Mouse (Mus musculus): ENCODE data around the gene Plppr3. TPM values are rescaled to one million over a fixed set of nuclear protein-coding genes. Genes with fewer than 3 reads are reported as not detected.

The Plppr3 gene
- polyA plus RNA-seq, 1 experiment from 2014 or later, result 157 TPM

DNA sequence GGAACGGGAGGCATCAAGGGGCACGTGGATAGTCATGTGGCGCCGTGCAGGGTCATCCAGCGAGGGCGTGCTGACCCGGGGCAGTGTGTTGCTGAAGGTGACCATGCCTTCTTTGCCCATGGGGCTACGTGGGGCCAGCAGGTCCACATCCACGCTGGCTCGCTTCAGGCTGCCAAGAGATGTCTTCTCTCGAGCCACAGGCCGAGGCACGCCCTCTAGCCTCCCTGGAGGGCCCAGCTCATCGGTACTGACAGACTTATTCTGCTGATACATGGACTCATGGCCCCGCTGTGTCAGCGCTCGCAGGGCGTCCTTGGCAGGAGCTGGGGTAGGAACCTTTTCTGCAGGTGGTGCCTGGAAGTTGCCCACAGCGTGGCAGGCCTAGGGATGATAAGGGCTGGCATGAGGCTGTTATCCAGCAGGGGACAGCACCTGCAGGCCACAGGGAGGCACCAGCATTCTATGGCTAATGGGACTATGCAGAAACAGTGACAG is 8.6 kb downstream of the Plppr3 start:
- Histone ChIP-seq H3K4me1 (replicated peaks) (peaks cover 25% of the 10 kb centered on the region), H3K9ac (replicated peaks) (no peak overlapping the region), H3K4me3 (replicated peaks) (no peak overlapping the region), H3K27ac (0 out of 2 replicates have a peak overlapping the region, but pooled peaks have one; percentile 56), H3K36me3 (peaks cover 90% of the 10 kb centered on the region), H3K4me2 (no peak overlapping the region), H3K27me3 (no peaks in the 10 kb centered on the region), H3K9me3 (no peaks in the 10 kb centered on the region)
- ATAC-seq (ENCODE audit: insufficient number of reproducible peaks, insufficient read depth, low FRiP score, low TSS enrichment, low read depth), result no peak
- 73% methylated on average over 19 of the region's 19 CpGs for WGBS

DNA sequence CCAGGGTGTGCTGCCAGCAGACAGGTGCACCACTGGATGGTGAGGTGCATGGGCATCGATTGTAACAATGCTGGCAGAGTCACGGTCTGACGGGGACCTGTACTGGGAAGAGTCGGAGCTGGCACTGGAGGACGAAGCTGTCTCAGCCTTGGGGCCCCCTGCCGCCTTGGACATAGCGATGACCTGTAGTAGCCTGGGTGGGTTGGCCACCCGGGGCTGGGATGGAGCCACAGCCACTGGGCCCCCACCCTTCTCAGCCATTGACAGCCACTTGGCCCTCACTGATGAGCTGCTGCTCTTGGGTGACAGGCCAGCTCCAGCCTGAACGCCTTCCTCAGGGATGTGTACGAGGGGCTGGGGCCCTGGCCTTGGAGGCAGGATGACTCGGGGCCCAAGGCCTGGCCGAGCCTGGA is 9.2 kb downstream of the Plppr3 start:
- 64% methylated on average over 12 of the region's 12 CpGs for WGBS
- peak; percentile 13; the same call in 1 of the 2 replicates for ATAC-seq (ENCODE audit: insufficient number of reproducible peaks, insufficient read depth, low FRiP score, low TSS enrichment, low read depth)
- H3K4me3 ChIP-seq (replicated peaks), result no peak overlapping the region

DNA sequence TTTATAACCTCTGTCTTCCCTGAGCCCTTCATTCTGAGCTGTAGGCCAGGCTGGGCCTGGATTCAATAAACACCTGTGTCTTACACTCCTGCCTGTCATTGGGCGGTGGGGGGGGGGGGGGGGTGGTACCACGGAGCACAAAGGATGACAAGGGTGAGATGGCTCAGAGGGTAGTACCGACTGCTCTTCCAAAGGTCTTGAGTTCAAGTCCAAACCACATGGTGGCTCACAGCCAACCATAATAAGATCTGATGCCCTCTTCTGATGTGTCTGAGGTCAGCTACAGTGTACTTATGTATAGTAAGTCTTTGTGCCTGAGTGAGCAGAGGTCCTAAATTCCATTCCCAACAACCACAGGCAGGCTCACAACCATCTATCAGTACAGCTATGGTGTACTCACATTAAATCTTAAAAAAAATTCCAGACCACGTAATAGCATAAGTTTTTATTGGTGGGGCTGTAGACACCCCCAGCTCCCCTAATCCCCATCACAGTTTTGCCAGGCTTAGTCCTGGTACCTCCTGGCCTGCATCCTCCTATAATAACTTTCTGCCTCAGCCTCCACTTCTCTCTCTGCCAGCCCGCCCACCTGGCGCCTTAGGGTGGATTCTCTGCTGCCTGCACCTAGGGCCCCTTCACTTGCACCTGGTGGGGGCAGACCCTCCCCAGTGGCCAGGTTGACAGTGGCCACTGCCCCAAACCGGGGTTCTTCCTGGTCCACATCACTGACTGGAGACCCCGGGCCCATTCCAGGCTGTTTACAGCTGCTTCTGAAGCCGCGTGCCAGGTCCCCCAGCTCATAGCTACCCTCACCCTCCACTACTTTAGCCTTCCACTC is 9.9 kb downstream of the Plppr3 start:
- peaks cover 31% of the 10 kb centered on the region for H3K4me1 ChIP-seq (replicated peaks)
- peak; percentile 4 for ATAC-seq (ENCODE audit: insufficient number of reproducible peaks, insufficient read depth, low FRiP score, low TSS enrichment, low read depth)
- 45% methylated on average over 10 of the region's 10 CpGs for WGBS
- no peaks in the 10 kb centered on the region for H3K27me3 ChIP-seq
- peaks cover 93% of the 10 kb centered on the region for H3K36me3 ChIP-seq
- H3K4me2 ChIP-seq, result no peak overlapping the region
- H3K27ac ChIP-seq, result peak overlapping the region; percentile 56
- H3K9me3 ChIP-seq, result no peaks in the 10 kb centered on the region
- H3K9ac ChIP-seq (replicated peaks), result no peak overlapping the region
- no peak overlapping the region for H3K4me3 ChIP-seq (replicated peaks)

More for the DNA sequence above, 9.2 kb downstream of the Plppr3 start:
- Histone ChIP-seq H3K27ac (peak overlapping the region; percentile 56; the same call in 1 of the 2 replicates), H3K9me3 (no peaks in the 10 kb centered on the region), H3K4me1 (replicated peaks) (peaks cover 31% of the 10 kb centered on the region), H3K27me3 (no peaks in the 10 kb centered on the region), H3K4me2 (no peak overlapping the region), H3K36me3 (peaks cover 93% of the 10 kb centered on the region), H3K9ac (replicated peaks) (no peak overlapping the region)

DNA sequence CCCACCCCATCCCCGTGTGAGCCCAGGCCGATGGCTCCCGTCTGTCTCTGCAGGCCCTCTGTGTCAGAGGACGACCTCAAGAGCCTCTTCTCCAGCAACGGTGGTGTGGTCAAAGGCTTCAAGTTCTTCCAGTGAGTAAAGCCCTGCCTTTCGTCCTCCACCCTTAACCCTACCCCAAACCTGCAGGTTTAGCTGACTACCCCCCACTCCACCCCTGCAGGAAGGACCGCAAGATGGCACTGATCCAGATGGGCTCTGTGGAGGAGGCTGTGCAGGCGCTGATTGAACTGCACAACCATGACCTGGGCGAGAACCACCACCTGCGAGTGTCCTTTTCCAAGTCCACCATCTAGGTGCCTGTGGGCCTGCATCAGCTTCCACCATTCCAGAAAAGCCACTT is 11.5 kb downstream of the Plppr3 start:
- peak overlapping the region; percentile 54; the same call in 1 of the 2 replicates for H3K27ac ChIP-seq
- H3K27me3 ChIP-seq, result no peaks in the 10 kb centered on the region
- no peak overlapping the region for H3K4me2 ChIP-seq
- H3K4me3 ChIP-seq (replicated peaks), result no peak overlapping the region
- H3K4me1 ChIP-seq (replicated peaks), result peaks cover 41% of the 10 kb centered on the region
- peaks cover 97% of the 10 kb centered on the region for H3K36me3 ChIP-seq
- WGBS, result 77% methylated on average over 10 of the region's 10 CpGs
- no peaks in the 10 kb centered on the region for H3K9me3 ChIP-seq
- ATAC-seq (ENCODE audit: insufficient number of reproducible peaks, insufficient read depth, low FRiP score, low TSS enrichment, low read depth), result no peak
- no peak overlapping the region for H3K9ac ChIP-seq (replicated peaks)

DNA sequence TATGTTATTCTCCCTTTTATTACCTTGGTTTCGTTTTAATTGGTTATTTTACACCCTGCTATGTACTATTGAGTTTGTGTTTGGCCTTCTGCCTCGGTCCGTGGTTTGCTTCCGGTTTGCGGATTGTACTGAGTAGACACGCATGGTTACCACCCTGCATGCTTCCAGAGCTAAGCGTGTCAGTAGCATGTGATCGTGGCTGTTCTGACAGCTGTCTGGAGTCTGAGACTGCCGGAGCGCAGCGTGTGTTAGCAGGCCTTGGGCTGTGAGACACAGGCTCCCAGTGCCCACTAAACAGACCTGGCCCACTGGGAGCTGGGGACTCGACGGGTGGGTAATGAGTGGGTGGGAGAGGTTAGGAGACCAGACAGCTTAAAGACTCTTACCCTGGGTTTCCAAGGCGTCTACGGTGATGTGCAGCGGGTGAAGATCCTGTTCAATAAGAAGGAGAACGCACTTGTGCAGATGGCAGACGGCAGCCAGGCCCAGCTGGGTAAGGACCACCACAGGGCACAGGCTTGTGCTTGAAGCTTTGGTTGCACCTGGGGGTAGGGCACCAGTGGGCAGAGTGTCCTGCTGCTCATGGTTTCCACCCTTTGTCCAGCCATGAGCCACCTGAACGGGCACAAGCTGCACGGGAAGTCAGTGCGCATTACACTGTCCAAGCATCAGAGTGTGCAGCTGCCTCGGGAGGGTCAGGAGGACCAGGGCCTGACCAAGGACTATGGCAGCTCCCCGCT is 12.2 kb downstream of the Plppr3 start:
- Histone ChIP-seq H3K4me2 (no peak overlapping the region), H3K4me1 (replicated peaks) (peaks cover 44% of the 10 kb centered on the region), H3K27ac (no peak overlapping the region), H3K4me3 (replicated peaks) (no peak overlapping the region), H3K9me3 (no peaks in the 10 kb centered on the region), H3K27me3 (no peaks in the 10 kb centered on the region), H3K9ac (replicated peaks) (no peak overlapping the region), H3K36me3 (peaks cover 99% of the 10 kb centered on the region)
- no peak for ATAC-seq (ENCODE audit: insufficient number of reproducible peaks, insufficient read depth, low FRiP score, low TSS enrichment, low read depth)
- WGBS, result 88% methylated on average over 23 of the region's 23 CpGs

DNA sequence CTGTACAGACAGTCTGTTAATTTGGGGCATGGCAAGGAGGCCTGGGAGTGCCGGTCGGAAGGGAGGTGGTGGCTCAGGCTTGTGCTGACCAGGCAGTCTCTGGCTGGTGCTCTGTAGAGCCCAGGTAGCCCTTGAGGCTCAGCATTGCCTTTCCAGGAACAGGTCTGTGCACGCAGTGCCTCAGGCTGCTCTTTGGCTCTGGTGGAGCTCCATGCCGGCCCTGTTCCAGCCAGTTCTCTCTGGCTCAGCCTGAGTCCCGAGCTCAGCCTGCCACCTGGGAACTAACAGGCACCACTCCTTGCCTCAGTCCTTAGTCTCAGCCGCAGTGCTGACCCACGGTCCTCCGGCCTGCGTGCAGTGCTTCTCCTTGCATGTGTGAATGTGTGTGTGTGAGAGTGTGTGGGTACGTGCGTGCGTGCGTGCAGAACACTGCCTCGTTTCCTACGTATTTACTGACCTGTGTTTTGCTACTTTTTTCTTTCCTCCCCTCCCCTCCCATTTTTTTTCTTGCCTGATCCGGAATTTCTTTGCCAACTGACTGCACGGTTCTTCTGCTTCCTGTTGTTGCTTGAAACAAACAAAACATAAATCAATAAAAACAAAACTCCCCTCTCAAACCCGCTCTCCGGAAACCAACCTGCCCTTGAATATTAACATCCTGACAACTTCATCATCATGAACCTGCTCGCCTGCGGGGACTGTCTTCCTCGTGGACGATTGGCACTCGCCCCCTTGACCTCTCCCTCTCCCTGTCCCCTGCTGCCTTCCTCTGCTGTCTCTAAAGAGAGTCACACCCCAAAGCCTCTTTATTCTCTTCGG is 13.0 kb downstream of the Plppr3 start:
- Histone ChIP-seq H3K27me3 (no peaks in the 10 kb centered on the region), H3K4me2 (no peak overlapping the region), H3K27ac (peak overlapping the region; percentile 57), H3K9me3 (no peaks in the 10 kb centered on the region), H3K4me3 (replicated peaks) (no peak overlapping the region), H3K9ac (replicated peaks) (no peak overlapping the region), H3K4me1 (replicated peaks) (peaks cover 44% of the 10 kb centered on the region), H3K36me3 (peaks cover 99% of the 10 kb centered on the region)
- ATAC-seq (ENCODE audit: insufficient number of reproducible peaks, insufficient read depth, low FRiP score, low TSS enrichment, low read depth), result no peak
- 75% methylated on average over 25 of the region's 25 CpGs for WGBS

DNA sequence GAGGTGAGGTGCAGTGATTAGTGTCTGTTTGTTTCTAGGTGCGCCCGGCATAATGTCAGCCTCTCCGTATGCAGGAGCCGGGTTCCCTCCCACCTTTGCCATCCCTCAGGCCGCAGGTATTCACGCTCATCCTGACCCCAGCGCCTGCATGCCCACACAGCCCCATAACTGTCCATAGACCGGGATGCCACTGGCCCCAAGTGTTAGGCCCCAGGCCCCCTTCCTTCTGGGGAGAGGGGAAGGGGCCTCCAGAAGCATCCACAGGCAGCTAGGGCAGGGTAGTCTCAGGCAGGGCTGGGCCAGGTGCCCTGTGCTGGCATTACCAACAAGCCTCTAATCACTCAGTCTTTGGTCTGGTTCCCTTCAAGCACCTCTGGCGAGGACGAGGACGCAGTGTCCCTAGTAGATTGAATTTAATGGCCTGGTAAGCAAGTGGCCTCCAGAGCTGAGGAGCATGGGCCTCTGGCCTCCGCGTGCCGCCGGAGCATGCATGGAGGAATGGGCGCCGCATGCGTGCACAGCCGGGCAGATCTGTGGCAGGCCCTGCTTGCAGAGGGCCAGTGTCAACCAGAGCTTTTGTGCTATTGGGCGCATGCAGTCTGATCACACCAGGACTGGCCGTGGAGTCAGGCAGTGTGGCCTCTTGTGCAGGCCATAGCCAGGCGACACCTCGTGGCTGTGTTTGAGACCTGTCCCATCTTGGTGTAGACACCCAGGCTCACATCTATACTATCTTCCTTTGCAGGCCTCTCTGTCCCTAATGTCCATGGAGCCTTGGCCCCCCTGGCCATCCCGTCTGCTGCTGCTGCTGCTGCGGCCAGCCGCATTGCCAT is 14.1 kb downstream of the Plppr3 start:
- Histone ChIP-seq H3K9me3 (no peaks in the 10 kb centered on the region), H3K9ac (replicated peaks) (no peak overlapping the region), H3K4me3 (replicated peaks) (no peak overlapping the region; the same call in 1 of the 2 replicates), H3K4me1 (replicated peaks) (peaks cover 53% of the 10 kb centered on the region), H3K27me3 (no peaks in the 10 kb centered on the region), H3K27ac (peak overlapping the region; percentile 1; the same call in 1 of the 2 replicates), H3K36me3 (peaks cover 91% of the 10 kb centered on the region), H3K4me2 (no peak overlapping the region; the same call in 1 of the 2 replicates)
- 92% methylated on average over 26 of the region's 26 CpGs for whole genome bisulfite sequencing
- ATAC-seq (ENCODE audit: insufficient number of reproducible peaks, insufficient read depth, low FRiP score, low TSS enrichment, low read depth), result no peak

DNA sequence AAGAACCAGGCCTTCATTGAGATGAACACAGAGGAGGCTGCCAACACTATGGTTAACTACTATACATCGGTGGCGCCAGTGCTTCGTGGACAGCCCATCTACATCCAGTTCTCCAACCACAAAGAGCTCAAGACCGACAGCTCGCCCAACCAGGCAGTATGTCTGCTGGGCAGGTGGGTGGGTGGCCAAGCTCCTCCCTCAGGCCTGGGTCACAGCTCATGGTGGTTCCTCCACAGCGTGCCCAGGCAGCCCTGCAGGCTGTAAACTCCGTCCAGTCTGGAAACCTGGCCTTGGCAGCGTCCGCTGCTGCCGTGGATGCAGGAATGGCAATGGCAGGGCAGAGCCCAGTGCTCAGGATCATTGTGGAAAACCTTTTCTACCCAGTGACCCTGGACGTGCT is 15.3 kb downstream of the Plppr3 start:
- Histone ChIP-seq H3K27ac (no peak overlapping the region), H3K9me3 (no peaks in the 10 kb centered on the region), H3K4me3 (replicated peaks) (0 out of 2 replicates have a peak overlapping the region, but pooled peaks have one; percentile 3), H3K27me3 (no peaks in the 10 kb centered on the region), H3K4me1 (replicated peaks) (peaks cover 45% of the 10 kb centered on the region), H3K36me3 (peaks cover 79% of the 10 kb centered on the region), H3K4me2 (no peak overlapping the region), H3K9ac (replicated peaks) (no peak overlapping the region)
- ATAC-seq (ENCODE audit: insufficient number of reproducible peaks, insufficient read depth, low FRiP score, low TSS enrichment, low read depth), result no peak
- 90% methylated on average over 11 of the region's 11 CpGs for WGBS

DNA sequence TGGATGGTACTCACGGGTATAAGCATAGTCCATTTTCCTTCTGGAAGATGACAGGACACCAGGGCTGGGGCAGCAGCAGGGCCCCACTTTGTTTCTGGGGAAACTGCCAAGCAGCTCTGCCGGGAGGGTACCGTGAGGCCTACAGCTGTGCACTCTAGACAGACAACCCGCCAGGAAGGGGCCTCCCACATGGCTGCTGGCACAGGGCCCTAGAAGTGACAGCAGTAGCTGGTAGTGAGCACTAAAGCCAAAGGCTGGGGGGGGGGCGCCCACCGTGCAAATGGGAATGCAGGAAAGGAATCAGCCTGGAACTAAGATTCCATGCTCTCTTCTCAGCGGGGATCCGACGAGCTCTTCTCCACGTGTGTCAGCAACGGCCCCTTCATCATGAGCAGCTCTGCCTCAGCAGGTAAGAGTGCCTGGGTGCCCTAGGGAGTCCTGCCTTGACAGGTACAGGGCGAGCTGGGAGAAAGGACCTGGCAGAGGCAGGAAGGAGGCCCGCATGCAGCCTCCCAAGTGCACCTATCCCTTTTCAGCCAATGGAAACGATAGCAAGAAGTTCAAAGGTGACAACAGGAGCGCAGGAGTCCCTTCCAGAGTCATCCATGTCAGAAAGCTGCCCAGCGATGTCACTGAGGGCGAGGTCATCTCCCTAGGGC is 15.9 kb downstream of the Plppr3 start:
- peaks cover 73% of the 10 kb centered on the region for H3K36me3 ChIP-seq
- H3K4me3 ChIP-seq (replicated peaks), result peak overlapping the region; percentile 99; the same call in 1 of the 2 replicates
- WGBS, result 70% methylated on average over 17 of the region's 17 CpGs
- H3K4me2 ChIP-seq, result peak overlapping the region; percentile 100
- peaks cover 45% of the 10 kb centered on the region for H3K4me1 ChIP-seq (replicated peaks)
- ATAC-seq (ENCODE audit: insufficient number of reproducible peaks, insufficient read depth, low FRiP score, low TSS enrichment, low read depth), result no peak
- 0 out of 2 replicates have a peak overlapping the region, but pooled peaks have one; percentile 23 for H3K27ac ChIP-seq
- no peaks in the 10 kb centered on the region for H3K27me3 ChIP-seq
- H3K9me3 ChIP-seq, result no peaks in the 10 kb centered on the region
- 0 out of 2 replicates have a peak overlapping the region, but pooled peaks have one; percentile 98 for H3K9ac ChIP-seq (replicated peaks)

Measured in limb, embryonic 12.5 days (tissue).